Mouse (Mus musculus): ENCODE data around the gene Kctd21. TPM values are rescaled to one million over a fixed set of nuclear protein-coding genes. Genes with fewer than 3 reads are reported as not detected.

Gene Kctd21
- polyA plus RNA-seq, 1 experiment: 3.0 TPM

DNA sequence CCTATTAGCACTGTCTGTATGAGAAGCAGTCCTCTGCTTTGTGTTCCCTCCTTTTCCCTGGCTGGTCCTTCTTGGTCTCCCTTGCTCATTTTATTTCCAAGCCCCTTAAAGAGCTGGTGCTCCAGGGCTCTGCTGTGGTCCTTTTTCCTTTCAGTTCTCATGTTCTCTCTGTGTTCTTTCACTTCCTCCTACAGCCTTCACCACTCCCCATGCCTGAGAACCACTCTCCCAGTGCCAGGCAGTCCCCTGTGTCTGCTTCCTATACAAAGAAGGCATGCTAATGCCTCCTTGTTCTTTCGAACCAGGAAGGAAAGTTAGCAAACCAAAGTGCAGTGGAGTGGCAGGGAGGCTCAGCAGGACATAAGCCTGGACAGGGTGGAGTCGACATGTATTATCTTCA, 43.8 kb downstream of the Kctd21 start:
- peaks cover 41% of the 10 kb centered on the region for H3K36me3 ChIP-seq (ENCODE audit: control insufficient read depth, insufficient read depth, low read length, poor library complexity, severe bottlenecking)
- H3K27ac ChIP-seq (ENCODE audit: insufficient read depth, low read length): no peak overlapping the region
- no peaks in the 10 kb centered on the region for H3K27me3 ChIP-seq (ENCODE audit: control insufficient read depth, insufficient read depth, low read length, poor library complexity, severe bottlenecking)
- H3K9me3 ChIP-seq (replicated peaks; ENCODE audit: control insufficient read depth, insufficient read depth, low read length, poor library complexity, severe bottlenecking): no peaks in the 10 kb centered on the region
- TF ChIP-seq CTCF (IDR thresholded peaks at IDR 0.05; ENCODE audit: low read depth, low read length) (no peak), EP300 (IDR thresholded peaks at IDR 0.05; ENCODE audit: insufficient read depth, low read depth, low read length) (no peak), POLR2A (IDR thresholded peaks at IDR 0.05; ENCODE audit: insufficient read depth, low read length) (no peak)
- H3K4me3 ChIP-seq (ENCODE audit: low read depth, low read length): no peak overlapping the region
- no peak overlapping the region for H3K9ac ChIP-seq (ENCODE audit: low read depth, poor library complexity, severe bottlenecking)
- no peaks in the 10 kb centered on the region for H3K4me1 ChIP-seq (ENCODE audit: control insufficient read depth, insufficient read depth, low read length)

DNA sequence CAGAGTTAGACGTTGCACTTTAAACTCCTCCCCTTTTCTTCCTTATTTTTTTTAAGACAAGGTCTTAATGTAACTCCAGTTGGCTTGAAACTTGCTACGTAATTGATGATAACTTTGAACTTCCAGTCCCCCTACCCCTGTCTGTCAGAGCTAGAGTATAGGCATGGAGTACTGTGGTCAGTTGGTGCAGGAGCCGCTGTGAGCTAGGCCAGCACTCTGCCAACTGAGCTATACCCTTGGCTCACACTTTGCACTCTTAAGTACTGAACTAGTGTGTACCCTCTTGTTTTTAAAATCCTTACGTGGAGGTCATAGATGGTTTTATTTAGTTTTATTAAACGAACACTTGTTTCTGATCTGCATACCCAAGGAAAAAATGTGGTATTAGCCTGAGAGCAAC, 47.2 kb downstream of the Kctd21 start:
- H3K4me1 ChIP-seq (ENCODE audit: control insufficient read depth, insufficient read depth, low read length): no peaks in the 10 kb centered on the region
- H3K27me3 ChIP-seq (ENCODE audit: control insufficient read depth, insufficient read depth, low read length, poor library complexity, severe bottlenecking): no peaks in the 10 kb centered on the region
- H3K9ac ChIP-seq (ENCODE audit: low read depth, poor library complexity, severe bottlenecking): no peak overlapping the region
- H3K9me3 ChIP-seq (replicated peaks; ENCODE audit: control insufficient read depth, insufficient read depth, low read length, poor library complexity, severe bottlenecking): no peaks in the 10 kb centered on the region
- no peak overlapping the region for H3K4me3 ChIP-seq (ENCODE audit: low read depth, low read length)
- H3K36me3 ChIP-seq (ENCODE audit: control insufficient read depth, insufficient read depth, low read length, poor library complexity, severe bottlenecking): peaks cover 62% of the 10 kb centered on the region
- no peak overlapping the region for H3K27ac ChIP-seq (ENCODE audit: insufficient read depth, low read length)
- TF ChIP-seq EP300 (IDR thresholded peaks at IDR 0.05; ENCODE audit: insufficient read depth, low read depth, low read length): no peak

DNA sequence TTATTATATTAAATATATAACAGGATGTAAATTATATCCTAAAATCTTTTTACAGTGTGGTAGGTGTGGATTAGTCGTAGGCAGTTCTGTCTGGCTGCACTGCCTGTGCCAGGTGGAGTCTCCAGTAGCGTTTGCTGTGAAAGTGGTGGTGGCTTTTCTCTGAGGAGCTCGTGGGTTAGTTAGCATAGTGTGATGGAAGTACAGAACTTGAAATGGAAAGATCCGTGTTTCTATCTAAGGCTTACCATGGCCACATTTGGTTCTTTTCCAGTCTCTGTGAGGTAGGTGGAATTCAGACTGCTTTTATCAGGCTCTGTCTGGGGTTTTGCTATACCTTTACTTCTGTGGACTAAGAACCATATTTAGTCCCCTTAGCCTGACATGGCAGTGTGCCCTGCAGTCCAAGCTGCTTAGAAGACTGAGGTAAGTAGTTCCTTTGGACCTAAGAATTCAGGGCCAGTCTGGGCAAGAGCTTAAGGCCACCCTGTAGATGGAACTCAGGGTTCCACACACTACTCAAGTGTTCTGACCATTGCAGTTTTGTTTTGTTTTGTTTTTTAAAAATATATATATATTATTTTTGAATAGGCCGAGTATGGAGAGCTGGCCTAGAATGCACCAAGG, 48.5 kb downstream of the Kctd21 start:
- H3K27ac ChIP-seq (ENCODE audit: insufficient read depth, low read length): no peak overlapping the region
- TF ChIP-seq POLR2A (IDR thresholded peaks at IDR 0.05; ENCODE audit: insufficient read depth, low read length) (no peak), EP300 (IDR thresholded peaks at IDR 0.05; ENCODE audit: insufficient read depth, low read depth, low read length) (no peak), CTCF (IDR thresholded peaks at IDR 0.05; ENCODE audit: low read depth, low read length) (no peak)
- no peak overlapping the region for H3K4me3 ChIP-seq (ENCODE audit: low read depth, low read length)
- peaks cover 58% of the 10 kb centered on the region for H3K36me3 ChIP-seq (ENCODE audit: control insufficient read depth, insufficient read depth, low read length, poor library complexity, severe bottlenecking)
- H3K4me1 ChIP-seq (ENCODE audit: control insufficient read depth, insufficient read depth, low read length): no peaks in the 10 kb centered on the region
- no peaks in the 10 kb centered on the region for H3K27me3 ChIP-seq (ENCODE audit: control insufficient read depth, insufficient read depth, low read length, poor library complexity, severe bottlenecking)
- no peaks in the 10 kb centered on the region for H3K9me3 ChIP-seq (replicated peaks; ENCODE audit: control insufficient read depth, insufficient read depth, low read length, poor library complexity, severe bottlenecking)
- no peak overlapping the region for H3K9ac ChIP-seq (ENCODE audit: low read depth, poor library complexity, severe bottlenecking)

DNA sequence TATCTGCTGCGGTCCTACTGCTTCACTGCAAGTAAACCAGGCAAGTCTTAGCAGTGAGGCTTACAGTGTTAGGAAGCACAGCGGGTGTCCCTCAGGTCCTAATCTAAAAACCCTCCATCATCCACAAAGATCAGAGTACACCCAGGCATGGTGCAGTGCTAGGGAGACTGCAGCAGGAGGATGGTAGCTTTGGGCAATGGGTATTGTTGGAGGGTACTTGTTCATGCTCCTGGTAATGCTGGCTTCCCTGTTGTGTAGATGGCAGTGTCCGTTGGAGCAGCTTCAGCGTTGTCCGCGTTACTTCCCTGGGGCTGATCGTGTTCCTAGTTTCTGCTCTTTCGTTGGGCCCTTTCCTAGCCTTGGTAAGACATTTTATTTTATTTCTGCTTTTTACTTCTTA, 50.5 kb downstream of the Kctd21 start:
- TF ChIP-seq CTCF (IDR thresholded peaks at IDR 0.05; ENCODE audit: low read depth, low read length) (no peak), EP300 (IDR thresholded peaks at IDR 0.05; ENCODE audit: insufficient read depth, low read depth, low read length) (no peak), POLR2A (IDR thresholded peaks at IDR 0.05; ENCODE audit: insufficient read depth, low read length) (no peak)
- H3K9me3 ChIP-seq (replicated peaks; ENCODE audit: control insufficient read depth, insufficient read depth, low read length, poor library complexity, severe bottlenecking): no peaks in the 10 kb centered on the region

DNA sequence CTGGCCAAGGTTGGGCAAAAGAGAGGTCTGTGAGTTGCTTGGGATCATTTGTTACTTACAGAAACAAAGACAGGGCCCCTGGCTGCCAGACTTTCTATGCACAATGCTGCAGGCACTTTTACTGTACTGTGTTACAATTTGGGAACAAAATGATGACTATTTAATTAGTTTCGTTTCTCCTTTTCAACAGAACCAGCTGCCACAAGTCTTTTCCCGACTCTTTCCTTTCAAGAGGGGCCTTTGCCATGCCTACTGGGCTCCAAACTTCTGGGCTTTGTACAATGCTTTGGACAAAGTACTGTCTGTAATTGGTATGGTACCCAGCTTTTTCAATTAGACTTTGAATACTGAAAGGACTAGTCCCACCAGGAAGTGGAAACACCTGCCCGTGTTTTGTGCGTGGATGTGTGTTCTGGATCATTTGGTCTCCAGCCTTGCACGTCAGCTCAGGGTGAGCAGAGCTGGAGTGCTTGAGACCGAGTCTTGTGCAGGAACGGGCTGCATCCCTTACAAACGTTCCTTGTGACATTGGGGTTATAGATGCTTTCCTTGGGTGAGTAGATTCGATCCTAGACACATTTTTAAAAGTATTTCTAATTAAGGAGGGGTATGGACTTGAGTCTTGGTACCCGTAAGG, 51.5 kb downstream of the Kctd21 start:
- H3K4me3 ChIP-seq (ENCODE audit: low read depth, low read length): no peak overlapping the region
- no peaks in the 10 kb centered on the region for H3K27me3 ChIP-seq (ENCODE audit: control insufficient read depth, insufficient read depth, low read length, poor library complexity, severe bottlenecking)
- H3K9me3 ChIP-seq (replicated peaks; ENCODE audit: control insufficient read depth, insufficient read depth, low read length, poor library complexity, severe bottlenecking): no peaks in the 10 kb centered on the region
- H3K4me1 ChIP-seq (ENCODE audit: control insufficient read depth, insufficient read depth, low read length): no peaks in the 10 kb centered on the region
- H3K36me3 ChIP-seq (ENCODE audit: control insufficient read depth, insufficient read depth, low read length, poor library complexity, severe bottlenecking): peaks cover 56% of the 10 kb centered on the region
- no peak for TF ChIP-seq CTCF (IDR thresholded peaks at IDR 0.05; ENCODE audit: low read depth, low read length)
- no peak for TF ChIP-seq POLR2A (IDR thresholded peaks at IDR 0.05; ENCODE audit: insufficient read depth, low read length)
- TF ChIP-seq EP300 (IDR thresholded peaks at IDR 0.05; ENCODE audit: insufficient read depth, low read depth, low read length): no peak
- no peak overlapping the region for H3K27ac ChIP-seq (ENCODE audit: insufficient read depth, low read length)
- H3K9ac ChIP-seq (ENCODE audit: low read depth, poor library complexity, severe bottlenecking): no peak overlapping the region

More for the DNA sequence above, 50.5 kb downstream of the Kctd21 start:
- H3K4me1 ChIP-seq (ENCODE audit: control insufficient read depth, insufficient read depth, low read length): no peaks in the 10 kb centered on the region
- H3K36me3 ChIP-seq (ENCODE audit: control insufficient read depth, insufficient read depth, low read length, poor library complexity, severe bottlenecking): peaks cover 58% of the 10 kb centered on the region
- no peak overlapping the region for H3K9ac ChIP-seq (ENCODE audit: low read depth, poor library complexity, severe bottlenecking)
- H3K27ac ChIP-seq (ENCODE audit: insufficient read depth, low read length): no peak overlapping the region
- no peaks in the 10 kb centered on the region for H3K27me3 ChIP-seq (ENCODE audit: control insufficient read depth, insufficient read depth, low read length, poor library complexity, severe bottlenecking)
- H3K4me3 ChIP-seq (ENCODE audit: low read depth, low read length): no peak overlapping the region

DNA sequence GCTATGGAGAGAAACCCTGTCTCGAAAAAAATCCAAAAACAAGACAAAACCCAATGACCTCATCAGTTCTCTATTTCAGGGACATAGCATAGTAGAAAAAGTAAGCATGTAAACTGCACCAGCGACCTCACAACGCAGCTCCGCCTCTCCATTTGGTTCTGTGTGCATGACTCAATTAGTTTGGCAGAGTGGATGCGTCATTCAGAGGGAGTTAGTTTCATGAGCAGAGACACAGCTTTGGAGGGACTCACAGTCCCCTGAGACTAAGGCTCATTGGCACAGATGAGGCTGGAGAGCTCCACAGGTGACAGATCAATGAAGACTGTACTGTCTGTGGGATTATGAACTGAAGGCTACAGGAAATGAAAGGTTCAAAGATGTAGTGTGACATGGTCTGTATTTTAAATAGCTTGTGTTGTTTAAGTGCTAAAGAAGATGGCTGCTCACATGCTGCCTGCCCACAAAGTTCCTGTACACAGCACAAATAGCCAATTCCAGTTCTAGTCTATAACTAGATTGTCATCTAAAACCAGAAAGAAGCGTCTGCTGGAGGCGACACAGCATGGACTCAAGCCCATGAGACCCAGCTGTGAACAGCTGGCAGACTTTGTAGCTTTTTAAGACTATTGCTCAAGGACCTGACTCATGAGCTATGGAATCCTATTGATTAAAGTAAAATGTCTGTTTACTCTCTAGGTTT, 54.1 kb downstream of the Kctd21 start:
- peaks cover 47% of the 10 kb centered on the region for H3K36me3 ChIP-seq (ENCODE audit: control insufficient read depth, insufficient read depth, low read length, poor library complexity, severe bottlenecking)
- H3K9ac ChIP-seq (ENCODE audit: low read depth, poor library complexity, severe bottlenecking): no peak overlapping the region
- H3K4me1 ChIP-seq (ENCODE audit: control insufficient read depth, insufficient read depth, low read length): no peaks in the 10 kb centered on the region
- no peak overlapping the region for H3K4me3 ChIP-seq (ENCODE audit: low read depth, low read length)
- no peaks in the 10 kb centered on the region for H3K9me3 ChIP-seq (replicated peaks; ENCODE audit: control insufficient read depth, insufficient read depth, low read length, poor library complexity, severe bottlenecking)
- H3K27me3 ChIP-seq (ENCODE audit: control insufficient read depth, insufficient read depth, low read length, poor library complexity, severe bottlenecking): no peaks in the 10 kb centered on the region
- TF ChIP-seq CTCF (IDR thresholded peaks at IDR 0.05; ENCODE audit: low read depth, low read length) (no peak), EP300 (IDR thresholded peaks at IDR 0.05; ENCODE audit: insufficient read depth, low read depth, low read length) (no peak), POLR2A (IDR thresholded peaks at IDR 0.05; ENCODE audit: insufficient read depth, low read length) (no peak)
- H3K27ac ChIP-seq (ENCODE audit: insufficient read depth, low read length): no peak overlapping the region
